Mouse (Mus musculus) megakaryocyte, embryonic 14.5 days (primary cell): ENCODE data around the gene Nudt14.

Experiments used
- FLI1 ChIP-seq: IDR thresholded peaks from 2 replicates; pipeline ENCODE4 v1.6.1; 2012; ENCODE audit warnings: low read length, inconsistent platforms, mixed read lengths
- GATA1 ChIP-seq: IDR thresholded peaks from 3 replicates; pipeline ENCODE4 v1.6.1; 2012; ENCODE audit warnings: mixed read lengths, low read length, inconsistent platforms, borderline replicate concordance

GRCm38 (mm10) chr12:112941156-112941775 lies 658 bp downstream of the Nudt14 start:
- TF ChIP-seq GATA1 (no peak), FLI1 (no peak)
